Mouse (Mus musculus) gonadal fat pad, adult 2 months (tissue): ENCODE results near the gene Dnm1. TPM values are rescaled to one million over a fixed set of nuclear protein-coding genes. Genes with fewer than 3 reads are reported as not detected.
"Not testable (repeated sequence)": the region's sequence is repeated elsewhere in the genome, so short reads cannot be mapped to it uniquely, and the experiment has no call there.

Experiments used
- DNase-seq: peaks from one replicate; pipeline ENCODE4 v3.0.0-alpha.2; 2012; ENCODE audit warnings: low read depth
- polyA plus RNA-seq: library from polyadenylated mRNA; depleted of rRNA; stranded (reverse); fragments of >200 nt; gene quantifications from 2 replicates; pipeline ENCODE4 v1.2.3, GENCODE M21; 2012

The Dnm1 gene
- polyA plus RNA-seq, 1 experiment = 19.7 TPM

DNA sequence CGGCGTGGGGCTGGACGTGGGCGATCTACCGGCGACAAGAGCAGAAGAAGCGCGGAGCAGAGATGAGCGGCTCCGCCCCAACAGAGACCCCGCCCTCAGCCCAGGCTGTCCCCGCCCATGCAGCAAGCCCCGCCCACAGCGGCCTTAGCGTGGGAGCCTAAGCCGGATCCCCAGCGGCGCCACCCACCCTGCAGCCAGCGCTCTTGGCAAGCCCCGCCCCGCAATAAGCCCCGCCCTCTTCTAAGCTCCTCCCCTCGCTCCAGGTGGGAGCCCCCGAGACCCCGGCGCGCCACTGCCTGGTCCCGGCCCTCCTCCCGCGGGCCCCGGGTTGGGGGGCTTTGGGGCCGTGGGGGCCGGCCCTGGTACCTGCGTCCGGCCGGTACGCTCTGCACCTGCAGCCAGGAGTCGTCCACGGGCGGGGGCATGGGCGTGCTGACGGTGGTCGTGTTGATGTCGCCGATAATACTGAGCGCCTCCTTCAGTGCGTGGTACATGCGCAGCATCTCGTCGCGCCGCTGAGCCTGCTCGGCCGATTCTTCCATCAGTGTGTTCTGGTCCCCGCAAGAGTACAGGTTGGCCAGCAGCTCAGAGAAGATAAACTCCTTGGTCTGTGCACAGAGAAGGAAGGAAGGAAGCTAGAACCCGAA lies 40.7 kb downstream of the Dnm1 start:
- DNase-seq = no peak

DNA sequence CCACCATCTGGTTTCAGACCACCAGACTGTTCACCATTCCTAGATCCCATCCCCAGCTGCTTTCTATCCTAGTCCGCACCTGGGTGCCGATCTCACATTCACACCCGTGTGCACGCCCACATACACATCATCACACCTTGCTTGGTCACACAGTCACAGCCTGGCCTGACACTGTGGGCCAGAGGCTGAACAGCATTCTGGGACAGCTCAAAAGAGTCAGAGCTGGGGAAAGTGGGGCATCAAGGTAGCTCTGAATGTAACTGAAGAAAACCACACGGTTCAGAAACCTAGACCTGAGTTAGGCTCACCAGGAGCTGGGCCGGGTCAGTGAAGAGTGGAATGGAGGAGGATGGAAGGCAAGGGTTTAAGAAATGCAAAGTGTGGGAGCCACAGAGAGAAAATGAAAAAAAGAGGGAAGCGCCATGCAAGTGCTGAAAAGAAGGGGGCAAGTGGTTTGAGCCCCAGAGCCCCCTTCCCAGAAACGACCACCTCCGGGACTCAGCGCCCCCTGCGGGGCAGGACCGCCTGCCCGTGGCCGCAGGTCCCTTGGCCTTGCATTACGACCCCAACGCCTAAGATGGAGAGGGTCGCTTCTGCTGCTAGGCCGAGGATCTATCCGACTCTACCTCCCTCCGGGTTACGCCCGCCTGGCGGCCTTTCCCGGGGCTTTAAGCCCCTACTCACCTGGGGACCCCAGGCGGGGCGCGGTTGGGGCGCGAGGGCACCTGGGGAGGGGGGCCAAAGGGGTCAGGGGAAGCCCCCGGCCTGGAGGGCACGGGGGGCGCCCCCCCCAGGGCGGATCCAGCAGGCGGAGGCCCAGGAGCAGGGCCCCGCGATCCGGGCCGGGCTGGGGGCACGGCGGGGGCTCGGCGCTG lies 41.5 kb downstream of the Dnm1 start:
- DNase-seq = no peak

DNA sequence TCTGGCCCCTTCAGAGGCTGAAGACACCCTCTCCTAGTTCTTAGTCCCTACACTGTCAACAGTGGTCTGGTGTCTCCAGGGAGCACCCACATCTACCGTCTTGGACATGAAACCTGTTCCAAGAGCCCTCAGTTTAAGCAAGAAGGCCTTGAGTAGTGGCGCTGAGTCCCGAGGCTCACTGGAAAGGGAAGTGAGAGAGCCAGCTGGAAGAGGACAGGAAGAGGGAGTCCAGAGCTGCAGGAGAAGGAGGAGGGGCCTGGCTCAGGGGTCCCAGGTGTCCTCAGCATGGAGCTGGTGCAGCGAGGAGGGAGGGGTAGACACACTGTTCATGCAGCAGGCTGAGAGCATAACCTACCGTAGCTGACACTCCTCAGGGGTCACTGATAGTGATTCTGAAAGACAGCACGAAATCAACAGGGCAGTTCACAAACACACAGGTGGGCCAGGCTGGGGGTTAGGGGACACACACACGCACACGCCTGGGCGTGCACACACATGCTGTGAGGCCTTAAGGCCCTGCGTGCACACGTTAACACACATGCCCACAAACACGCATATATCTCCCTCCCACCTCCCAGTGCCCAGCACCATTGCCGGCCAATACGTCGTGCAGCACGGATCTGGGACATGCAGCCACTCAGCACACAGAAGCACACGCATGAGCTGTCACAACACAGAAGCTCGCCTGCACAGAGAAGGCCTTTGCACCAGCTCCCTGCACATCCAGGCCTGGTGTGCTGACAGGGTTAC lies 42.9 kb downstream of the Dnm1 start:
- no peak for DNase-seq

DNA sequence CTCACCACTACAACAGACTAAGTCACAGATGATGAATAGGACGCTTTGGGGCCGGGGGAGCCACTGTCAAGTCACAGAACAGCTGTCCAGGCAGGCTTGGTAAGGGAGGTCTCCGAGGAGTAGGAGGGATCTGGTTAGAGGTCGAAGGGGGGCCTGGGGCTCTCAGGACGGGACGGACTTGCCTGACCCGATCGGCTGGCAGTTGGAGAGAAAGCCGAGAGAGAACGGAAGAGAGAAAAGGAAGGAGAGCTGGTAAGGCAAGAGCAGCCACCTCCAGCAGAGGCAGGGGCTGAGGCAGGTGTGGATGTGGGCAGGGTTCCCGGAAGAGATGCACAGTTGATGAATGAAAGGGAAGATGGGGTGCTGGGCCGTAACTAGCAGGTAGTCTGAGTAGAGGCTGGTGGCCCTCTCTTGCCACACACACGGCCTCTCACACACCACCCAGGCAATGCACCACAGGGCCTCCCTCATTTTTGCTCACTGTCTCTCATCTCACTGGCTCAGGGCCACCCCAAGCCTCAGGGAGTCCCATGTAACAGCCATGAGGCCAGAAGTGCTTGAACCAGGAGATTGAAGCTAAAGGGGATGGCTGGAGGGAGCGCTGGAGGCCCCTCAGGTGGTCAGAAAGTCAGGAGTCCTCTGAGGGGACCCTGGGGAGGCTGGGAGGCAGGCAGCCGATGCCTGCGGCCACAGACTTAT lies 44.1 kb downstream of the Dnm1 start:
- no peak for DNase-seq

DNA sequence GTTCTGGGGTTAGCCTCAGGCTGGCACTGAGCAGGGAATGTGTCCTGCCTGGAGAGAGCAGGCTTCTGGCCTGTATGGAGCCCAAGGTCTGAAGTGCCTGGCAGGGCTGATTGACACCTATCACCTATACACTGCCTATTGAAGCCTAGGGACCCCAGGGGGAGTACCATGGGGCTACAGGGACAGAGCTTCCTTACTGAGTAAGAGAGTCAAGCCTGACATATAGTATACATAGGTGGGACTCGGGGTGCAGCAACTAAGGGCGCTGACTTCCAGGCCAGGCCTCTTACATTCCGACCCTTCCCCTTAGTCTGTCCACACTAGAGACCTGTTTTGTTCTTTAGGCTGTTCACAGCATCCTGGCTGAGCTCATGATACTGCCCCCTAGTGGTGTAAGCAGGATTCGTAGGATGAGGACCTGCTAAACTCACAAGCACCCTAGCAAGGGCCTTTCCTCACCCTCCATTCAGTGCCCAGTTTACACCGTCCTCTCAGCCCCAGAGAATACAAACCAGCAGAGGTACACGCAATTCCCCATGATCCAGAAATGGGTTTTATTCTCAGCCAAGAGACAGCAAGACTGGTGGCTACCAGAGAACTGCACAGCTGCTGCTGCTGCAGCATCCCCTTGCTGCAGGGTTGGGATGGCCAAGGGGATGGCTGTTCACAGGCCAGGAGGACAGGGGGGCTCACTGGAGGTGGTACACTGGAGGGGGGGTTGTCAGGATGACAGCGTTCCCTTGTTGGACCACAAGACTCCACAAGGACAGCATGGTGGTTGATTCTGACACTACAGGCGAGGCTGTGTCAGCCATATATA lies 45.0 kb downstream of the Dnm1 start:
- no peak for DNase-seq

DNA sequence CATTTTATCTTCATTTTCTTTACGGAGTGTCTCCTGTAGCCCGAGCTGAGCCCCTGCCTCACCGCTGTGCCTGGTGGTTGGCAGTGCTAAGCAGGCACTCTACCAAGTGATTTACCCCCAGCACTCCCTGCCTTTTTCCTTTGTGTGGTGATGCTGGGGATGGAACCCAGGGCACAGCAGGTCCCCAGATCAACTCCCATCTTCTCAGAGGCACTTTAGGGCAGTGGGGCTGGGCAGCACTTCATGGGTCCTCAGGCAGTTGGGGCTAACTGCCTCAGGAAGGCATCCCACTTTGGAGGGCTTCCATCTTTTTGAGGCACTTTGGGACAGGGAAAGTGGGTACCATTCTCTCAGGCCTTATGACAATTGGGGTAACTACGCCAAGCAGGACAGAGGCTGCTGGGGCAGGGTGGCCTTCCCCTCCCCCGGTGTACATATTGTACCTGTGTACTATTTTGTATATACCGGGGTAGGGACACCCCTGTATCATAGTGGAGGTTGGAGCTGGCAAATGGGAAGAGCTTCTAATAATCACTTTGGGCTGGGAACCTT lies 45.8 kb downstream of the Dnm1 start:
- no peak for DNase-seq

DNA sequence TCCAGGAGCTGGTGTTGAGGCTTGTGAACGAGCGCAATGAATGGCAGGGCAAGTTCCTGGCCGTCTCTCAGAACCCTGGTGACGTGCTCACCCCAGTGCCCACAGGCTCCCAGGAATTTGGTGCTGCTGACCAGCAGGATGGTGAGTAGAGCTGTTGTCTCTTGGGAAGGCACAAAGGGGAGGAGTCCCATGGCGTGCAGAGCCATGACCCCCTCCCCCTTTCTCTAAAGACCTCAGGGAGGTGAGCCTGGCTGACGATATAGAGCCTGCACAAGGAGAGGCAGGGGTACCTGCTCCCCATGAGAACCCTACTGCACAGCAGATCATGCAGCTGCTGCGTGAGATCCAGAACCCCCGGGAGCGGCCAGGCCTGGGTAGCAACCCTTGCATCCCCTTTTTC lies 47.0 kb downstream of the Dnm1 start:
- DNase-seq = no peak

DNA sequence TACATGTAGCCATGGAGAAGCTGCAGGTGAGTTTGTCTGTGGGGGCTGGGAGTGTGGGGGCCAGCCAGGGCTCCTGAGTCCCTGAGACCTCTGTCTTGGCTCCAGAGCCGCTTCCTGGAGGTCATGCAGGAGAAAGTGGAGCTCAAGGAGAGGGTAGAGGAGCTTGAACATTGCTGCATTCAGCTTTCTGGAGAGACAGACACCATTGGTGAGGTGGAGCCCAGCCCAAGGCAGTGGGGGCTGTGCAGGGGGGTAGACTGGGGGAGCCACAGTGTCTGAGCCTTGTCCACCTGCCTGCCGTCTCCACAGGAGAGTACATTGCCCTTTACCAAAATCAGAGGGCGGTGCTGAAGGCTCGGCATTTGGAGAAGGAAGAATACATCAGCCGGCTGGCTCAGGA lies 47.5 kb downstream of the Dnm1 start:
- no peak for DNase-seq

DNA sequence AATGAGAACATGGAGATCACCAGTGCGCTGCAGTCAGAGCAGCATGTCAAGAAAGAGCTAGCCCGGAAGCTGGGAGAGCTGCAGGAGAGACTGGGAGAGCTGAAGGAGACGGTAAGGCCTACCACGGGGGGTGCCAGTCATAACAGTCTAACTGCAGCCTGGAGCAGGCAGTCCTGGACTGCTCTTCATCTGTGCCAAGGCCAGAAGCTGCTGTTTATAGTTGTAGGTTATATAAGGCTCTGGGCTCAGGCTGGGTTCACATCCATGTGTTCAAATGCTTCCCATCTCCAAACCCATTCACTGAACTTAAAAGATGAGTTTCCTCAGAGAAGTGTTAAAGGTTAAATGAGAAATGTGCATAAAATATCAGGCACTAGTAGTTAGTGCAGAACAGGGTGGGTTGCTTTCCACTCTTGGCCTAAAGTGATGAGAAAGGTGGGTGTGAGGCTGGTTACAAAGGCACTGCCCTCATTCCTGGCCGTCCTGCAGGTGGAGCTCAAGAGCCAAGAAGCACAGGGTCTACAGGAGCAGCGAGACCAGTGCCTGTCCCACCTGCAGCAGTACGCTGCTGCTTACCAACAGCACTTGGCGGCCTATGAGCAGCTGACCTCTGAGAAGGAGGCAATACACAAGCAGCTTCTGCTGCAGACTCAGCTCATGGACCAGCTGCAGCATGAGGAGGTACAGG lies 48.8 kb downstream of the Dnm1 start:
- DNase-seq = no peak

DNA sequence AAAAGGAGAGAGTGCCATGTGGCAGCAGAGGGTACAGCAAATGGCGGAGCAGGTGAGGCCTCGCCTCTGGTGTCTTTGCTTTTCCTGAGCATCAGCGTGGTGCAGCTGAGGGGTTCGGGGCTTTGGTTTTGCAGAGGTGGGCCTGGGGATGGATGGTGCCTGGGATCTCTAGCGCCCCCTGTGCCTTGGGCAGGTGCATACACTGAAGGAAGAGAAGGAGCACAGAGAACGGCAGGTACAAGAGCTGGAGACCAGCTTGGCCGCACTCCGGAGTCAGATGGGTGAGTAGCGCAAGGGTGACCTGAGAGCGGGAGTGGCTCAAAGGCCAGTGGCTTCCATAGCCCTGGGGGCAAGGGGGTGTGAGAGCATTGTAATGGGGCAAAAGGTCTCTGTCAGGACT lies 50.2 kb downstream of the Dnm1 start:
- no peak for DNase-seq

DNA sequence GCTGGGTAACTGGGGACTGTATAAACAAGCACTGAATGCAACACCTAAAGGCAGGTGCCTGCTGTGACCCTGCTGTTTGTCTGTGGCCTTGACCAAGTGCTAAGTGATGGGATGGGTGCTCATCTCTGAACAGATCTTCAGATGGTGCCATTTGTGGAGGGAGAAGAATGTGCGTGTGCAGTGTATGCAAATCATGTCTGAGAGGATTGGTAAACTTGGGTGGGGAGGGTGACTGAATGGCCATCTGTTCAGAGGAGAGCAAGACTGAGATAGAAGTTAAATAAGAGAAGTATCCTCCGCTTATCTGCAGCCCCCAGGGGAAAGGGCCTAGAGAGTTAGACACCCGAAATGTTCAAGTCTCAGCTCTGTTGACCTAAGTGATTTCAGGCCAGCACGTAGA lies 53.7 kb downstream of the Dnm1 start:
- no peak for DNase-seq

DNA sequence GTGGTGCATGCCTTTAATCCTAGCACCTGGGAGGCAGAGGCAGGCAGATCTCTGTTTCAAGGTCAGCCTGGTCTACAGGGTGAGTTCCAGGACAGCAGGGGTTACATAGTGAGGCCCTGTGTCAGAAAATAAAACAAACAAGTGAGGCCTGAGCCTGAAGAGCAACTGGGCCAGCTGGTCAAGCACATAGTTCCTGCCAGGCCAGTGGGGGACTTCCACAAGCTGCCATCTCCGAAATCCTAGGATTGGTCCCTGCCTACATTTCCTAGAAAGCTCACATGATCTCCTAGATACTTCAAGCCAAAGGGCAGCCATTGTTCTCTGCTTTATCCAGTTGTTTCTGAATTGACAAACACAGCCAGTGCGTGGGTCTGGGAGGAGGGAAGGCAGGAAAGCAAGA lies 57.3 kb downstream of the Dnm1 start:
- not testable (repeated sequence) for DNase-seq

DNA sequence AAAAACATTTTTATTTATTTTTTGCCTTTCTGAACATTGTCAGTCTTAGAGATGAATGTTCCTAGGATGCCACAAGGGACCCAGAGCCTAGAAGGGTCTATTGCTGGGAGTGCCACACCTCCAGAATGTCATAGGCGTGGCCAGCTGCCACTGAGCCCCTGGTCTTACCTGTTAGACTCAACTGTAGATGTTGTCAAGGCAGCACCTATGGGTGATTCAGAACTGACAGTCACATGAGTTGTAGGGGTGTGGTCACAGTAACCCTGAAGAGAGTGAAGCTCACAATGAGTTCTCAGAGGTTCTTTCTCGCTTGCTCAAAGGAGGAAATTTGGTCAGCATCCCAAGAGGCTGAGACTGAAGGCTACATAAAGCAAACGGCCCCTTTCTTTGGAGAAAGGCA lies 57.9 kb downstream of the Dnm1 start:
- no peak for DNase-seq

DNA sequence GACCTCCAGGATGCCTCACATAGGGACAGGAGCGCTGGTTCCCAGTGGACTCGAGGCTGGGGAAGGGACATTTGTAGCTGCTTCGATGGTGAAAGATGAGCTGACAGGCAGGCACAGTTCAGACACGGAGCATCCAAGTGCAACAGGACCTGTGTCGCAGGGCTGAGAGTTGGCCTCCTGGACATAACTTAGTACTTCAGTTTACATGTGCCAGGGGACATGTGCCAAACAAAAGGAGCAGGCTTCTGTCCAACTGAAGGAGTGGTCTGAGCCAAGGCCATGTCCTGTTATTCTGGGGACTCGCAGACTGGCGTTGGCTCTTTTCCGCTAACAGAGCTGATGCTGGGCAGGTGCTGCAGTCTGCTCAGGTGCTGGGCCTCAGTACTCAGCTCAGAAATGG lies 58.8 kb downstream of the Dnm1 start:
- no peak for DNase-seq

DNA sequence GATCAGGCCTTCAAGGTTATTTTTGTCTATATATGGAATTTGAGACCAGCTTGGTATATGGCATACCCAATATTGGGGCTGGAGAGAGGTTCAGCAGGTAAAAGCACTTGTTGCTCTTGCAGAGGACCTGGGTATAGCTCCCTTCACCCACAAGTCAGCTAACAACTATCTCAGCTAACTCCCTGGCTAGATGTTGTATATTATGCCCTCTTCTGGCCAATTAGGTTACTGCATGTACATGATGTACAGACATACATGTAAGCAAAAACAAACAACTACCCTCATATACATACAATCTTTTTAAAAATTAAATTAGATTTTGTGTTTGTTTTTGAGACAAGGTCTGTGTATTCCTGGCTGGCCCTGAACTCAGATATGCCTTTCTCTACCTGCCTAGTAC lies 63.6 kb downstream of the Dnm1 start:
- DNase-seq = no peak

DNA sequence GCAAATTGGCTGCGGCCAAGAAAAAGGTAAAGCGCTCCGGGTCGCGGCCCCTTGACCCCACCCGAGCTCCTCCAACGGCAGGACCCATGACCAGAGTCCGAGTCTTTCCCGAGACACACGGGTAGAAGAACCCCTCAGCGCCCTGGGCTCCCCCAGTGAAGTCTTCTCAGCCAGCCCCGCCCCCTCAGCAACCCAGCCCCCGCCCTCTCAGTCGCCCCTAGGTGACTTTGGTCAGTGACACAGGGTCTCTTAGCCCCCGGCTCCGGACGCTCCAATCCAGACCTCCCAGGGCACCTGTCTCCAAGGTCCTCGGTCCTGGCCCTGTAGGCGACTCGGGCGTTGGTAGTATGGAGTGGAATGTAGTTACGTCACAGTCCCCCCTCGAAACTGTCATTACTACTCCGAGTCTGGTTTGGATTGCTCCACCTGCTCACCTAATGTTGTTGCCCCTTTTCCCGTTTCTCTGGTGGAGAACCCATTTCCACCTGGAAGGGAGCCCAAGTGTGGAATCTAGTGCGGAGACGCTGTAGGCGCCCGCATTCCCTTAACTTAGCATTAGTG lies 64.7 kb downstream of the Dnm1 start:
- DNase-seq = no peak

DNA sequence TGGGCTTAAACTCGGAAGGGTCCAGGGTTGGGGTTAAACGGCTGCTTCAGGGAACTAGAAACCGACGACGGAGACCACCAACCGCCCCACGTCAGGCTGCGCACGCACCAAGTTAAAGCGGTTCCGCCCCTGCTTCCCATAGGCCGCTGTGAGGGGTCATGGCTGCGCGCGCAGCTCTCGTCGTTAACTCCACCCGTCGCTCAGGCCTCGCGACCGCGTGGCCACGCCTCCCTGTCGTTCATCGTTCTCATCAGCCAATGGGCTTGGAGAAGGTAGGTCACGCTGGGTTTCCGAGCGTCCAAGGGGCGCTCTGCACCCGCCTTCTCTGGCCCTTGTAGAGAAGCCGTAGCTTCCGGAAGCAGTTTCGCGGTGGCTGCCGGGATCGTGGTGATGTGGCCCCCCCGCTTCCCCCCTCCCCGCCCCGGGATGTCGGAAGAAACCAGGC lies 65.2 kb downstream of the Dnm1 start, which contains the start of gene Swi5:
Gene Swi5, minus strand, starts transcription at position 153 of the 445 bp plus-strand sequence.
- DNase-seq = peak; percentile 90

DNA sequence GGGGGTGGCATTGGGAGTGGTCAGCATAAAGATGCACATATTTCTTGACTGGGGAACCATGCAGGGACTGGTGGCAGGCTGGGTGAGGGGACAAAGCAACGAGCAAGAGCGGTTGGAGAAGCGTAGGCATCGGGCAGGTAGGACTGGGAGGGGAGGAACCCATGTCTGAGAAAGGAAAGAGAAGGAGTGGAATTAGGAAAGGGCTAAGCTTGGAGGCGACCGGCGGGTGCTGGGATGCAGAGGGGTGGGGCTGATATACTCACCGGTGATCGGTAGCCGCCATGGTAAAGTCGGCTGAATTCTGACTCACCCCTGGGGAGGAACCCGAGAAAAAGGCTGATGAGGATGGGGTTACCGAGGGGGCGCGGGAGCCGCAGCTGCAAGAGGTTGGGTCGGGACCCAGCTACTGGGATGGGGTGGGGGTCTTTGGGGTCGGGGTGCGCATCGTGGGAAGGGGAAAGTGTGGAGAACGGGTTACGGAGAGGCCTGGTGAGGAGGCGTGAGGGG lies 65.8 kb downstream of the Dnm1 start, which contains the start of gene Golga2:
Gene Golga2, plus strand, starts transcription at position 51 of the 507 bp plus-strand sequence.
- DNase-seq = no peak

DNA sequence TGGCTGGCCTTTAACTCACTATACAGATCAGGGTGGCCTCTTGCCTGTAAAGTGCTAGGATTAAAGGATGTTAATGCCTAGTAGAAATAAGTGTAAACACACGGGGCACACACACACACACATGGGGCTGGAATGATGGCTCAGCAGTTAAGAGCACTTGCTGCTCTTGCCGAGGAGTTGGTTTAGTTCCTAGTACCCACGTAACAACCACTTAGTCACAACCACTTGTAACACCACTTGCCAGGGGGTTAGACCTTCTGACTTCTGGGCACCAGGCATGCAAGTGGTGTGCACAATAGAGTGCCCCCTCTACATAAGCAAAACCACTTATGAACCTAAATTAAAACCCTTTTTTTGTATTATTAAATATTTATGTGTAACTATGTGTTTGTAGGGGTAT lies 69.2 kb downstream of the Dnm1 start:
- no peak for DNase-seq
